Comparison of ENCODE assay signal across 8 mouse cellular contexts in genomic region chr1:135105124-135105523, GRCm38 (mm10). TPM values are rescaled to one million over a fixed set of nuclear protein-coding genes. Genes with fewer than 3 reads are reported as not detected.
DNase-seq lines count a peak whose midpoint lies in the region; ATAC-seq and TF ChIP-seq lines count a peak whose summit lies in the region.

Gene Lgr6, minus strand, starts transcription at chr1:135105276.

- 2% methylated on average over 27 of the region's 40 CpGs for WGBS in forebrain, embryonic 13.5 days
- 2% methylated on average over 32 of the region's 40 CpGs for WGBS in intestine, embryonic 15.5 days

- no peaks in the 10 kb centered on the region for H3K79me2 ChIP-seq in myocyte (ENCODE audit: control insufficient read depth, insufficient read depth)

- peak; percentile 62 for DNase-seq in ovary, postnatal 36 days (ENCODE audit: low spot score)
- no peak for DNase-seq in ovary, adult 18-20 months (ENCODE audit: low spot score)
- no peak for DNase-seq in urinary bladder, postnatal 14 days (ENCODE audit: low spot score)
- no peak for DNase-seq in left cerebral cortex, postnatal 25 days (ENCODE audit: low spot score in 2 of 2)
- no peak for DNase-seq in frontal cortex, postnatal 10 days (ENCODE audit: low spot score in 2 of 2)

- peaks cover 69% of the 10 kb centered on the region for H3K27me3 ChIP-seq in forebrain, embryonic 13.5 days
- peaks cover 29% of the 10 kb centered on the region for H3K27me3 ChIP-seq in intestine, embryonic 15.5 days (replicated peaks)
- peaks cover 10% of the 10 kb centered on the region for H3K27me3 ChIP-seq in myocyte (ENCODE audit: control insufficient read depth, insufficient read depth, insufficient read length)

- H3K4me1 ChIP-seq in forebrain, embryonic 13.5 days: peaks cover 14% of the 10 kb centered on the region
- H3K4me1 ChIP-seq in intestine, embryonic 15.5 days (replicated peaks): peaks cover 7% of the 10 kb centered on the region

- no peaks in the 10 kb centered on the region for H3K36me3 ChIP-seq in forebrain, embryonic 13.5 days (ENCODE audit: poor library complexity, severe bottlenecking)
- no peaks in the 10 kb centered on the region for H3K36me3 ChIP-seq in intestine, embryonic 15.5 days
- H3K36me3 ChIP-seq in myocyte (ENCODE audit: control insufficient read depth, insufficient read depth): no peaks in the 10 kb centered on the region

- no peak for TF ChIP-seq POLR2A in myocyte (IDR thresholded peaks at IDR 0.05; ENCODE audit: insufficient read length, low read depth)

- H3K27ac ChIP-seq in forebrain, embryonic 13.5 days: no peak within 1 kb of the TSS
- no peak within 1 kb of the TSS for H3K27ac ChIP-seq in intestine, embryonic 15.5 days

- H3K9me3 ChIP-seq in forebrain, embryonic 13.5 days (replicated peaks): no peaks in the 10 kb centered on the region
- no peaks in the 10 kb centered on the region for H3K9me3 ChIP-seq in intestine, embryonic 15.5 days

- H3K4me3 ChIP-seq in forebrain, embryonic 13.5 days: peak within 1 kb of the TSS; percentile 41
- H3K4me3 ChIP-seq in intestine, embryonic 15.5 days (replicated peaks): peak within 1 kb of the TSS; percentile 41
- no peak within 1 kb of the TSS for H3K4me3 ChIP-seq in myocyte

- no peak within 1 kb of the TSS for H3ac ChIP-seq in myocyte (ENCODE audit: control insufficient read depth, insufficient read length)

- intact Hi-C loops in left cerebral cortex, postnatal 25 days (cut with DNase I): loop anchor here (5.0 kb wide), 1 partner anchor 133 kb away; no protein-coding TSS in a partner anchor

- ATAC-seq in forebrain, embryonic 13.5 days: no peak
- peak; percentile 40 for ATAC-seq in intestine, embryonic 15.5 days

- H3K4me2 ChIP-seq in forebrain, embryonic 13.5 days: peak within 1 kb of the TSS; percentile 67
- peak within 1 kb of the TSS; percentile 90 for H3K4me2 ChIP-seq in intestine, embryonic 15.5 days (replicated peaks)
- H3K4me2 ChIP-seq in myocyte (ENCODE audit: low read depth): peak within 1 kb of the TSS; percentile 75

- peak within 1 kb of the TSS; percentile 37; the same call in 1 of the 2 replicates for H3K9ac ChIP-seq in forebrain, embryonic 13.5 days
- H3K9ac ChIP-seq in intestine, embryonic 15.5 days: peak within 1 kb of the TSS; percentile 28; the same call in 1 of the 2 replicates

TF ChIP-seq in myocyte, 11 proteins besides CTCF, POLR2A, EP300 and RAD21:
- no peak for TF ChIP-seq CEBPB (IDR thresholded peaks at IDR 0.05; ENCODE audit: insufficient read depth, poor library complexity, severe bottlenecking)
- no peak for TF ChIP-seq MYOD1 (IDR thresholded peaks at IDR 0.05; ENCODE audit: control insufficient read depth in 1 of 3, insufficient read length in 2 of 3, low read depth in 2 of 3)
- no peak for TF ChIP-seq TCF12 (IDR thresholded peaks at IDR 0.05; ENCODE audit: insufficient read depth, poor library complexity, severe bottlenecking)
- TF ChIP-seq SRF (IDR thresholded peaks at IDR 0.05; ENCODE audit: control insufficient read depth, insufficient read length, low read depth): no peak
- no peak for TF ChIP-seq USF1 (IDR thresholded peaks at IDR 0.05; ENCODE audit: low read depth)
- TF ChIP-seq TCF3 (IDR thresholded peaks at IDR 0.05; ENCODE audit: insufficient read length, low read depth): no peak
- no peak for TF ChIP-seq MAX (IDR thresholded peaks at IDR 0.05; ENCODE audit: low read depth)
- TF ChIP-seq POLR2AphosphoS2 (IDR thresholded peaks at IDR 0.05; ENCODE audit: insufficient read length, low read depth): no peak
- TF ChIP-seq MYOG (IDR thresholded peaks at IDR 0.05; ENCODE audit: control insufficient read depth in 1 of 3, insufficient read depth in 1 of 3, insufficient read length in 2 of 3, low read depth in 2 of 3): no peak
- no peak for TF ChIP-seq REST (IDR thresholded peaks at IDR 0.05; ENCODE audit: insufficient read depth, insufficient read length)
- no peak for TF ChIP-seq E2F4 (IDR thresholded peaks at IDR 0.05; ENCODE audit: insufficient read depth)

RNA-seq across cellular contexts. Expression of gene Lgr6, which starts in this region (rescaled TPM):
- polyA plus RNA-seq in forebrain, embryonic 13.5 days (2015; fragmentation: Nextera tagmentation; extraction: Ambion mirVana): 0.15 and 0.30 TPM in 2 replicates
- polyA plus RNA-seq in intestine, embryonic 15.5 days (2015; fragmentation: Nextera tagmentation; extraction: Ambion mirVana): 0.45 and 0.49 TPM in 2 replicates
- polyA plus RNA-seq in myocyte (2012; fragmentation: generic; extraction: Trizol): 2.1 TPM
- total RNA-seq in left cerebral cortex, postnatal 25 days (2021): 1 to 10 TPM; 1.5 to 2.1 TPM

Comparison
In these comparisons a context has a peak if more than half of its experiments do, and no peak if none do; other contexts are left out.
1. Peak in ATAC-seq, H3K4me3 ChIP-seq, H3K9ac ChIP-seq and H3K4me2 ChIP-seq in intestine, embryonic 15.5 days; RNA of the gene not detected or under 1 TPM.